11 mouse cellular contexts compared by ENCODE assay signal in genomic region chr13:36728509-36728908, GRCm38 (mm10). TPM values are rescaled to one million over a fixed set of nuclear protein-coding genes. Genes with fewer than 3 reads are reported as not detected.
DNase-seq lines count a peak whose midpoint lies in the region; ATAC-seq lines count a peak whose summit lies in the region.
"Had no signal": no experiment of that assay in that cellular context is flagged by ENCODE, and none has a peak within 500 bp of the region (broad histone marks: within the 10 kb centered on the region; RNA-seq: fewer than 3 reads in every experiment).

No protein-coding gene starts in this region.

- ATAC-seq in forebrain, embryonic 15.5 days (replicated peaks): no peak
- ATAC-seq in midbrain, embryonic 16.5 days: no peak
- no peak for ATAC-seq in intestine, embryonic 16.5 days

- peak overlapping the region; percentile 98 for H3K27ac ChIP-seq in forebrain, embryonic 15.5 days (replicated peaks)
- H3K27ac ChIP-seq in limb, embryonic 10.5 days: no peak overlapping the region
- H3K27ac ChIP-seq in midbrain, embryonic 16.5 days (ENCODE audit: low read length): peak overlapping the region; percentile 96
- H3K27ac ChIP-seq in intestine, embryonic 16.5 days (ENCODE audit: low read length): no peak overlapping the region
- H3K27ac ChIP-seq: embryonic facial prominence, embryonic 12.5 days; liver, embryonic 15.5 days had no signal

- DNase-seq in embryo, embryonic 9.5 days (ENCODE audit: extremely low spot score): peak; percentile 8
- no peak for DNase-seq in embryo, embryonic 11 days
- no peak for DNase-seq in limb, embryonic 10.5 days (ENCODE audit: low spot score)
- DNase-seq in adipocyte (ENCODE audit: low spot score): no peak
- no peak for DNase-seq in lung, adult 18-20 months
- DNase-seq: kidney, adult 11 months had no signal

- H3K4me1 ChIP-seq in forebrain, embryonic 15.5 days: peaks cover 55% of the 10 kb centered on the region
- H3K4me1 ChIP-seq in limb, embryonic 10.5 days: peaks cover 66% of the 10 kb centered on the region
- H3K4me1 ChIP-seq in midbrain, embryonic 16.5 days (ENCODE audit: control insufficient read depth, insufficient read depth, low read length): peaks cover 19% of the 10 kb centered on the region
- peaks cover 3% of the 10 kb centered on the region; the same call in 1 of the 2 replicates for H3K4me1 ChIP-seq in intestine, embryonic 16.5 days (ENCODE audit: control insufficient read depth, insufficient read depth, low read length)

- H3K9me3 ChIP-seq in forebrain, embryonic 15.5 days: no peaks in the 10 kb centered on the region
- no peaks in the 10 kb centered on the region for H3K9me3 ChIP-seq in limb, embryonic 10.5 days (replicated peaks)
- no peaks in the 10 kb centered on the region for H3K9me3 ChIP-seq in midbrain, embryonic 16.5 days (replicated peaks; ENCODE audit: control insufficient read depth, low read length, poor library complexity, severe bottlenecking)
- no peaks in the 10 kb centered on the region for H3K9me3 ChIP-seq in intestine, embryonic 16.5 days (ENCODE audit: control insufficient read depth, low read length)
- H3K9me3 ChIP-seq: embryonic facial prominence, embryonic 12.5 days; liver, embryonic 15.5 days had no signal

- no peaks in the 10 kb centered on the region for H3K36me3 ChIP-seq in forebrain, embryonic 15.5 days
- no peaks in the 10 kb centered on the region for H3K36me3 ChIP-seq in limb, embryonic 10.5 days
- H3K36me3 ChIP-seq in midbrain, embryonic 16.5 days (ENCODE audit: control insufficient read depth, insufficient read depth, low read length): no peaks in the 10 kb centered on the region
- H3K36me3 ChIP-seq in intestine, embryonic 16.5 days (ENCODE audit: control insufficient read depth, insufficient read depth, low read length): no peaks in the 10 kb centered on the region
- H3K36me3 ChIP-seq: embryonic facial prominence, embryonic 12.5 days; liver, embryonic 15.5 days had no signal

- H3K4me3 ChIP-seq in forebrain, embryonic 15.5 days: peak overlapping the region; percentile 27
- peak overlapping the region; percentile 55 for H3K4me3 ChIP-seq in limb, embryonic 10.5 days
- peak overlapping the region; percentile 60 for H3K4me3 ChIP-seq in midbrain, embryonic 16.5 days (ENCODE audit: low read depth, low read length)
- no peak overlapping the region for H3K4me3 ChIP-seq in intestine, embryonic 16.5 days (ENCODE audit: low read length)
- H3K4me3 ChIP-seq: embryonic facial prominence, embryonic 12.5 days; liver, embryonic 15.5 days had no signal

- peaks cover 17% of the 10 kb centered on the region for H3K27me3 ChIP-seq in forebrain, embryonic 15.5 days
- H3K27me3 ChIP-seq in limb, embryonic 10.5 days (ENCODE audit: low read depth, poor library complexity, severe bottlenecking): peaks cover 99% of the 10 kb centered on the region
- H3K27me3 ChIP-seq in midbrain, embryonic 16.5 days (ENCODE audit: control insufficient read depth, insufficient read depth, low read depth, low read length): peaks cover 5% of the 10 kb centered on the region; the same call in 1 of the 2 replicates
- H3K27me3 ChIP-seq in intestine, embryonic 16.5 days (replicated peaks; ENCODE audit: control insufficient read depth, insufficient read depth, low read length): peaks cover 43% of the 10 kb centered on the region

- peak overlapping the region; percentile 60 for H3K4me2 ChIP-seq in forebrain, embryonic 15.5 days (replicated peaks)
- H3K4me2 ChIP-seq in midbrain, embryonic 16.5 days (ENCODE audit: low read length): peak overlapping the region; percentile 58
- no peak overlapping the region for H3K4me2 ChIP-seq in intestine, embryonic 16.5 days (ENCODE audit: low read depth, low read length)

- no peak overlapping the region for H3K9ac ChIP-seq in forebrain, embryonic 15.5 days (replicated peaks)
- peak overlapping the region; percentile 1; the same call in 1 of the 2 replicates for H3K9ac ChIP-seq in midbrain, embryonic 16.5 days (ENCODE audit: low read depth, low read length)
- H3K9ac ChIP-seq in intestine, embryonic 16.5 days (ENCODE audit: low read depth, low read length): no peak overlapping the region
- H3K9ac ChIP-seq: embryonic facial prominence, embryonic 12.5 days; liver, embryonic 15.5 days had no signal

- 14% methylated on average over 5 of the region's 5 CpGs for WGBS in forebrain, embryonic 15.5 days
- WGBS in limb, embryonic 10.5 days: 13% methylated on average over 5 of the region's 5 CpGs
- WGBS in midbrain, embryonic 16.5 days: 8% methylated on average over 5 of the region's 5 CpGs
- 30% methylated on average over 5 of the region's 5 CpGs for WGBS in intestine, embryonic 16.5 days

RNA-seq across cellular contexts. Expression of gene Nrn1, which starts 6.4 kb away (rescaled TPM):
- 48.0 and 50.4 TPM in 2 replicates for polyA plus RNA-seq in forebrain, embryonic 15.5 days (2015; fragmentation: Nextera tagmentation; extraction: Ambion mirVana)
- 0.60 and 0.91 TPM in 2 replicates for polyA plus RNA-seq in limb, embryonic 10.5 days (2016; fragmentation: Nextera tagmentation; extraction: Ambion mirVana)
- 77.0 and 80.2 TPM in 2 replicates for polyA plus RNA-seq in midbrain, embryonic 16.5 days (2015; fragmentation: Nextera tagmentation; extraction: Ambion mirVana)
- polyA plus RNA-seq in intestine, embryonic 16.5 days (2015; fragmentation: Nextera tagmentation; extraction: Ambion mirVana): 75.3 and 96.3 TPM in 2 replicates

Comparison
In these comparisons a context has a peak if more than half of its experiments do, and no peak if none do; other contexts are left out.
1. H3K27ac ChIP-seq: peak in forebrain, embryonic 15.5 days (single experiment) and midbrain, embryonic 16.5 days (single experiment); none in limb, embryonic 10.5 days (single experiment) and intestine, embryonic 16.5 days (single experiment).
2. RNA of gene Nrn1, which starts 6.4 kb away (polyA plus RNA-seq): 77.0 to 80.2 TPM in midbrain, embryonic 16.5 days, 75.3 to 96.3 TPM in intestine, embryonic 16.5 days and 48.0 to 50.4 TPM in forebrain, embryonic 15.5 days; 0.60 to 0.91 TPM in limb, embryonic 10.5 days; every median in the first group is over 10 times any median in the second.